Mouse (Mus musculus): Measurements from ENCODE around the gene Wdr89.

Gene Wdr89

GRCm38 (mm10) chr12:75598988-75599387 is 70.3 kb downstream of the Wdr89 start:
- no peak for DNase-seq

GRCm38 (mm10) chr12:75597707-75598106 is 71.6 kb downstream of the Wdr89 start:
- no peak for DNase-seq

DNA sequence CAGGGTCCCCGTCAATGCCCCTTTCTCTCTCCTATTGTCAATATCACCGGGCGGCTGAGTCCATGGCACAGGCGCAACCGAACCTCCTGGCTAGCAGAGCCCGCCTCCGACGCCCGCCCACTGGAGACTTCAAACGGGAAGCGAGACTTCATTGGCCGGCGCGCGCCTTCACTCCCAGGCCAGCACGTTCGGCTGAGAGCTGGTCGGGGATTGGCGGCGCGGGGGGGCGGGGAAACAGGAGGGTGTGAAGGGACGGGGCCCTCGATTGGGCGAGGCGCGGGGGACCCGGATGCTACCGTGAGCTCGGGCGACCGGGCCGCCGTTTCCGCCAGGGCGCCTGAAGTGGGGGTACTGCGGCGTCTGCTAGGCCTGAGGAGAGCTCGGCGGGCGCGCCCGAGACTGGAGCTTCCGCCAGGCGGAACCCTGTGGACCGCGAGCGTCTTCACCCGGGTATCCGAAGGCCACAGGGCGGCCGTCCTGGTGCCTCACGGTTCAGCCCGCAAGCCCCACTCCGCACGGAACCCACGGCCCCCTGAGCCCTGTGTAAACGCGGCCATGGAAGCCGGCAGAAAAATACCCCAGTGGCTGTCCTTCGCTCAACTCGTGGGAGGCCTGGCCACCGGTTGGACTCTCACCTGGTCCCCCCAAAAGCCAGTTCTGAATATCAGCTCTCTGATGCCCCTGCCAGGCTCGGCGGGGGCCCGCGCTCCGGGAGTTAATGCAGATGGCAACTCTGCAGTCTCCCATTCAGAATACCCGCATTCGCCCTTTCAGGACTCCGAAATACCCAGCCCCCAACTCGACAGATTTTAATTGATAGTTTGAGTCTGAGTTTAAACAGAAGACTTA is 73.0 kb downstream of the Wdr89 start, which contains the start of gene Ppp2r5e:
Gene Ppp2r5e (minus strand): TSS at position 92 of the 849 bp plus-strand sequence.
- peak; percentile 98 to 99 for DNase-seq

DNA sequence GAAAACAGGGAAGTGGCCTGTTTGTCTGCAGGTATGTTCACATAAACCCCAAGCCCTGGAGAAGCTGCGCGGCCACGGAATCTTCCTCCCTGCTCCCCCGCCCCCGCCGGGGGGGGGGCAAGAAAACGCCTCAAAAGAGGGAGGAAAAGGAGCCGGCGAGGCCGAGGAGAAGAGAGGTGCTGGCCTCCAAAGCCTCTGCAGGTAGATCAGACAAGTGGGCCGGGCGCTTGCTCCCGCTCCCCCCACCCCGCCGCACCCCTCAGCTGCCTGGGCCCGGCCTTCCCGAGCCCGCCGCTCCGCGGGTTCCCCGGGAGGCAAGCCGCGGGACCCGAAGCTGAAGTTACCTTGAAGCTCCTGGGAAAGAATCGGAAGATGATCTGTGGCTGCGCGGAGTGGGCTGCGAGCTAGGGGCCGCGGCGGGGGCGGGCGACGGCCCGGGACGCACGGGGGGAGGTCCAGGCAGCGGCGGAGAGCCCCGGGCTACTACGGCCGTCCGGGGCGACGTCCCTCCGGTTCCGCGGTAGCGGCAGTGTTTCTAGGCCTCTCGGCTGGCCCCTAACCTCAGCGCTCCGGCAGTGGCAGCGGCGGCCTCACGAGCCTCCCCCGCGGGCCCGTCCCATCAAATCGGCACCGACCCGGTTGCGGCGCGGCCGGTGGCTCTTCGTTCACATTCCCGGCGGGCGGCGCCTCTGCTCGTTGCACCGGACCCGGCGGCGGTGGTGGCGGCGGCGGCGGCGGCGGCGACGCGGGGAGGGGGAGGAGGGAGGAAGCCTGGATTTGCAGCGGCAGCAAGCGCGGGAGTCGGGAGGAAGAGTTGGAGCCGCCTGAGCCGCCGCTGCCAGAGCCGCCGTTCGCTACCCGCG is 73.8 kb downstream of the Wdr89 start:
- DNase-seq = peak in 1 of 2 experiments; percentile 55

DNA sequence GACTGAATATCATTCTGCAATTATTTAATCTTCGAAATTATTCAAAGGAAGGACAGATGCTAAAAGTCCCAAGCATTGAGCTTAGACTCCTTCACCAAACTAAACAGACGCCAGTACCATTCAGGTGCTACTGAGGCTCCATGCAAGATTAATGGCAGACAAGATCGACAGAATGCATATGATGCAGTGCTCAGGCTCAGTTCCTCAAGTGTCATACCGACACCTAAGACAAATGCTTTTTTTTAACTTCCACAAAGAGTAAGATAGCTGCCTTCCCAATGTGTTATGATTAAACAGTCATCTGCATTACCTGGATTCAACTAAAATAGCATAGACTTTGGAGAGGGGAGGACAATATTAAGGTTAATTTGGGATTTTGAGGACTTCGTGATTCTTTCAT is 74.9 kb downstream of the Wdr89 start:
- DNase-seq = no peak

GRCm38 (mm10) chr12:75593817-75594216 is 75.5 kb downstream of the Wdr89 start:
- DNase-seq = no peak

DNA sequence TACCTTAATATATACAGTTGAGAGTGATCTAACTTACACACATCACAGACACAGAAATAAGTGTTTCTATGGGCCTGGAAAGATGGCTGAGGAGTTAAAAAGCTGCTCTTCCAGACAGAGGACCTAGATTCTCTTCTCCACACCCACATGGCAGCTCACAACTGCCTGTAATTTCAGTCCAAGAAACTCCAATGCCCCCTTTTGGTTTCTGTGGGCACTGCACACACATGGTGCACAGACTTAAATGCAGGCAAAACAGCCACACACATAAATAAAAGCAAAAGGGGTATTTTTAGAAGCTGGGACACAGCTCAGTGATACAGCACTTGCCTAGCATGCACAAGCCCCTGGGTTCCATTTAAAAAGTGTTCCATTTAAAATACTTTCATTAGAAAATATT is 81.8 kb downstream of the Wdr89 start:
- no peak for DNase-seq

DNA sequence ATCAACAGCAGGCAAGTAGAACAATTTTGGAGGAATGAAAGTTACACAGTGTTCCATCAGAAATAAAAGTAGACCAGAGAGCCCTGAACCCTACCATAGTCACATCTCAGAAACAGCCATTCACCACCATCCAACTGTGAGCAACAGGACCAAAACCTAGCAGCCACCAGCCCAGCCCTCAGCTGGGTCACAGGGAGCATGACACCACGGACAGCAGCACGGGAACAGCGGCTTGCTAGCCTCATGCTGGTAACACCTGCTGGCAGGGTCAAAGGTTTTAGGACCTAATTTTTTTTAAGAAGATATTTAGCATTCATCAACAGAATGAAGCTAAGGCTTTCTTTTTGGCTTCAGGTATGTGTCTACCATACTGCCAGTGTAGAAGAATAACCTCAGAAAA is 85.6 kb downstream of the Wdr89 start:
- no peak for DNase-seq

Measured in thymus, postnatal 36 days (tissue).